Mouse (Mus musculus) embryonic facial prominence, embryonic 14.5 days (tissue): ENCODE data around the gene Igsf6. TPM values are rescaled to one million over a fixed set of nuclear protein-coding genes. Genes with fewer than 3 reads are reported as not detected.

ENCODE experiments used
- ATAC-seq: fragments of 200-750 bp; cut with Nextera tagmentation; 2 replicates; pipeline ENCODE4 v1.8.0; 2017; ENCODE audit warnings: low read depth, moderate number of reproducible peaks, moderate TSS enrichment
- DNase-seq: peaks from one replicate; pipeline ENCODE4 v3.0.0-alpha.2; 2015; ENCODE audit warnings: low spot score
- H3K27ac ChIP-seq: fragments of 300-500 bp; sonication (generic); replicated peaks from 2 replicates; pipeline ENCODE4 v1.5.1; 2014; ENCODE audit warnings: low read depth, mild to moderate bottlenecking, low read length, moderate library complexity
- H3K27me3 ChIP-seq: fragments of 300-500 bp; sonication (generic); replicated peaks from 2 replicates; pipeline ENCODE4 v1.6.1; 2014; ENCODE audit warnings: low read length; ENCODE audit not compliant: control insufficient read depth, insufficient read depth
- H3K36me3 ChIP-seq: fragments of 300-500 bp; sonication (generic); 2 replicates; pipeline ENCODE4 v1.6.1; 2014; ENCODE audit warnings: low read length, mixed read lengths; ENCODE audit not compliant: control insufficient read depth, insufficient read depth
- H3K4me1 ChIP-seq: fragments of 300-500 bp; sonication (generic); 2 replicates; pipeline ENCODE4 v1.6.1; 2014; ENCODE audit warnings: antibody characterized with exemption, low read length; ENCODE audit not compliant: control insufficient read depth, insufficient read depth
- H3K4me2 ChIP-seq: fragments of 300-500 bp; sonication (generic); 2 replicates; pipeline ENCODE4 v1.6.1; 2014; ENCODE audit warnings: low read depth, mild to moderate bottlenecking, low read length, moderate library complexity, mixed read lengths
- H3K4me3 ChIP-seq: fragments of 300-500 bp; sonication (generic); 2 replicates; pipeline ENCODE4 v1.5.1; 2014; ENCODE audit warnings: low read depth, mild to moderate bottlenecking, low read length
- H3K9ac ChIP-seq: fragments of 300-500 bp; sonication (generic); 2 replicates; pipeline ENCODE4 v1.6.1; 2014; ENCODE audit warnings: low read depth, mild to moderate bottlenecking, low read length, moderate library complexity, mixed read lengths
- H3K9me3 ChIP-seq: fragments of 300-500 bp; sonication (generic); 2 replicates; pipeline ENCODE4 v1.6.1; 2016; ENCODE audit warnings: low read length; ENCODE audit not compliant: control insufficient read depth
- WGBS: fragments of 180-500 bp; shearing (Covaris S2); extraction: QIAGEN DNeasy Blood & Tissue Kit; methylation state at CpG from one replicate; pipeline ENCODE4 v1.1.7; 2014; 5-methylcytosine and 5-hydroxymethylcytosine counted together
- polyA plus RNA-seq: library from polyadenylated mRNA; unstranded; fragments of >200 nt; fragmentation: Nextera tagmentation; extraction: Ambion mirVana; gene quantifications from 2 replicates; pipeline ENCODE4 v1.2.1, GENCODE M21; 2014

Gene Igsf6
- polyA plus RNA-seq, 1 experiment from 2014 or later: 2.6 TPM

DNA sequence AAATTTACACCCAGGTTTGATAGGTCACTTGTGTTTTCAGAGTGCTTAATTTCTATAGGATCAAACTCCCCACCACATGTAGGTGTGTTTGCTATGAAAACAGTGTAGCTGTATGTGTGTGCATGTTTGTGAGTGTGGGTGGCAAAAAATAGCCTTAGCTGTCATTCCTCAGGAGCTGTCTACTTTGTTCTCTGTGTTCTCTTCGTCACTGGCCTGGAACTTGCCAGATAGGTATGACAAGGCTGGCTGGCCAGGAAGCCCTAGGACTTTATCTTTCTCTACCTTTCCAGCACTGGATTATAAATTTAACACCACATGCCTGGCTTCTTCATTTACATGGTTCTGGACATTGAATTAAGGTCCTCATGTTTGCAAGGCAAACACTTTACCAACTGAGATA is 30.1 kb downstream of the Igsf6 start:
- ATAC-seq (no peak), DNase-seq (no peak)
- 94% methylated on average over 1 of the region's 1 CpGs for WGBS
- Histone ChIP-seq H3K9ac (no peak overlapping the region), H3K4me1 (peaks cover 20% of the 10 kb centered on the region; the same call in 1 of the 2 replicates), H3K4me2 (no peak overlapping the region), H3K36me3 (peaks cover 13% of the 10 kb centered on the region; the same call in 1 of the 2 replicates), H3K9me3 (no peaks in the 10 kb centered on the region), H3K27ac (no peak overlapping the region), H3K27me3 (no peaks in the 10 kb centered on the region), H3K4me3 (no peak overlapping the region)

DNA sequence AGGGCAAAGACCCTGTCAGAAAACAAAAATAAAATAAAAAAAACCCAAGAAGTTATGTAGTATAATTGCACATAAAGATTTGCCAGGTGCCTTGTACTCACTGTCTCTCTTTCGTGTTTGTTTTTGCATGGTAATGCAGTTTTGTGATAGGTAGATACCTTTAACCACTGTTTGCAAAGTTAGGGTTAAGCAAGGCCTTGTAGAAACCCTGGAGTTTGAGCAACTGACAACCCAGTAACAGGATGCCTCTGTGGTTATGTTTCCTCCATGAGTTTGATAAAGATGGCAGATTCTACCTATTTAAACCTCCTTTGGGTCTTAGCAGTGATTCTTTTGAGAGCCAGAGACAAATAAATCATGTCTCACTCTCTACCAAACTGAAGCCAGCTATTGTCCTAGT is 30.9 kb downstream of the Igsf6 start:
- no peaks in the 10 kb centered on the region for H3K27me3 ChIP-seq
- H3K4me3 ChIP-seq: no peak overlapping the region
- H3K27ac ChIP-seq: no peak overlapping the region
- no peak overlapping the region for H3K9ac ChIP-seq
- peaks cover 10% of the 10 kb centered on the region; the same call in 1 of the 2 replicates for H3K36me3 ChIP-seq
- H3K4me2 ChIP-seq: no peak overlapping the region
- no peaks in the 10 kb centered on the region for H3K9me3 ChIP-seq
- H3K4me1 ChIP-seq: peaks cover 20% of the 10 kb centered on the region; the same call in 1 of the 2 replicates
- 88% methylated on average over 1 of the region's 1 CpGs for WGBS
- no peak for ATAC-seq
- DNase-seq: no peak

DNA sequence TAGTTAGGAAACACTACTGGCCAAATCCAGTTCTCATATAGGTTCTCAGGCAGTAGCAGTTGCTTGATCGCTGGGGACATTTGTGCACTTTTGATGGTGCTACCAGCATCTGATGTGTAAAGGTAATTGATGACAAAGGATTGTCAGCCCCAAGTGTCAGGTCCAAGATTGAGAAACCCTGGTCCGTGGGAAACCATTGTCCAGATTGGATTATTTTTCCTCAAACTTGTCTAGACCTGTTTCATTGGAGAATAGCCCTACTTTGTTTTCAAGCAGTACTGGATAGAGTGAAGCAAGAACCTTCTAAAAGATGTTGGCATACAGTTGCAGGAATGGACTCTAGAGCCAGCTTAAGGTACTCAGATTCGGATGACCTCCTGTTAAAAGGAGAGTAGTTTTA is 31.4 kb downstream of the Igsf6 start:
- no peak for DNase-seq
- Histone ChIP-seq H3K36me3 (peaks cover 4% of the 10 kb centered on the region; the same call in 1 of the 2 replicates), H3K4me2 (no peak overlapping the region), H3K4me1 (peaks cover 20% of the 10 kb centered on the region; the same call in 1 of the 2 replicates), H3K4me3 (no peak overlapping the region), H3K9me3 (no peaks in the 10 kb centered on the region), H3K27ac (no peak overlapping the region), H3K9ac (no peak overlapping the region), H3K27me3 (no peaks in the 10 kb centered on the region)
- no peak for ATAC-seq
- 94% methylated on average over 3 of the region's 3 CpGs for WGBS

DNA sequence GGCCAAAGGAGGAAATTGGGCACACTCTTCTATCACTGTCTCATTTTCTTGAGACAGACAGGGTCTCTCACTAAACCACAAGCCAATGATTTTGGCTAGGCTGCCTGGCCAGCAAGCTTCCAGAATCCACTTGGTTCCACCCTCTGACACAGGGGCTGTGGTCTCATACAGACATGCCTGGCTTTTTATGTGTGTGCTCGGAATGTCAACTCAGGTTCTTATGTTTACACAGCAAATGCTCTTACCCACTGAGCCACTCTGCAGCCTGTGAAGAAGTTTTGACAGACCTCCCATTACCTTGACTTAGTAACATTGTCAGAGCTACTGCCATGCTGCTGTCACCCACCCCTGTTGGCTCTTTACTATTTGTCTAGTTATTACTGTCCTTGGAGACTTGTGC is 32.4 kb downstream of the Igsf6 start:
- Histone ChIP-seq H3K4me2 (no peak overlapping the region), H3K4me3 (no peak overlapping the region), H3K9me3 (no peaks in the 10 kb centered on the region), H3K4me1 (peaks cover 24% of the 10 kb centered on the region; the same call in 1 of the 2 replicates), H3K9ac (no peak overlapping the region), H3K27me3 (no peaks in the 10 kb centered on the region), H3K27ac (no peak overlapping the region), H3K36me3 (0 out of 2 replicates have a peak, but pooled peaks cover 3% of the 10 kb centered on the region)
- peak; percentile 19 for DNase-seq
- ATAC-seq: peak; percentile 47; the same call in 1 of the 2 replicates
- WGBS: 94% methylated on average over 1 of the region's 1 CpGs

DNA sequence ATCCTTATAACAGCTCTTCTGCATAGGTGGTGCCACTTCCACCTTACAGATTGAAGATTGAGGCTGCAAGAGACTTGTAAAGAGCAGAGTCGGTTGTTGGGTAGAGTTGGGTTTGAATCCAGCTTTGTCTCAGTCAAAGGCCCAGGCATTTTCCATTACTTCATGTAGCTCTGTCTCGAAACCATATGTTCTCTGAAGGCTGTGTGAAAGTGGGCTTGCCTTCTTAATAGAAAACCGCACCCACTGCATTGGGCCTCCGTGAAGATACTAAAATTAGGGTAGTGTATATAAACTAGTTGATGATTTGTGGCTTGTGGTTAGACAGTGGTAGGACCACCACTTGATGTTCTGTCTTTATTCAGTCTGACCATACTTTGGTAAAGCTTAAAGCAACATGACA is 33.8 kb downstream of the Igsf6 start:
- Histone ChIP-seq H3K4me2 (no peak overlapping the region), H3K4me3 (no peak overlapping the region), H3K4me1 (peaks cover 33% of the 10 kb centered on the region), H3K36me3 (0 out of 2 replicates have a peak, but pooled peaks cover 3% of the 10 kb centered on the region), H3K27ac (no peak overlapping the region), H3K9me3 (no peaks in the 10 kb centered on the region), H3K27me3 (no peaks in the 10 kb centered on the region), H3K9ac (no peak overlapping the region)
- 69% methylated on average over 4 of the region's 4 CpGs for whole genome bisulfite sequencing
- DNase-seq: peak; percentile 51
- no peak for ATAC-seq

DNA sequence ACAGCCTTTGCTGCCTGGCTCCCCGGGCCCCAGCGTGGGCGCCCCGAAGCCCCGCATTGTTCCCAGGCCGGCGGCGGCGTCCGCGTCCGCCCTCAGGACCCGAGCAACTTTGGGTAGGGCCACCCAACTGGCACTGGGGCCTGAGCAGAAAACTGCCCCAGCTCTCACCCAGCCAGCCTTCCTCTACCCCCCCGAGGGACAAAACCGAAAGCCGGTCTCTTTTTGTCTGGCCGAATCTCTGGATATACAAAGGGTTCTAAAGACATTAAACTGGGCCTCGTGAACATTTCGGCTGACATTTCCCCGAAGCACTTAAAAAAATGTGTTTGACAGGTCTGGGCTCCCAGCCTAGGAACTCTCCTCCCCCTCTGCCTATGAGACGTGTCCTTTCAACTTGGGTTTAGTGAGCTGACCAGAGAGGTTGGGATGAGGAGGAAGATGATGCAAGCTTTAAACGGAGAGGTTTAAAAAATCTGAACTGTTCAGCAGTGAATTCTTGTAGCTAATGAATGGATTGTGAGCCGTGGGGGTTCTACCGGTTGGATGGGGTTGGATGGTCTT is 39.1 kb downstream of the Igsf6 start:
- H3K4me3 ChIP-seq: peak overlapping the region; percentile 97
- no peaks in the 10 kb centered on the region for H3K9me3 ChIP-seq
- ATAC-seq (no peak; the same call in 1 of the 2 replicates), DNase-seq (peak; percentile 68)
- H3K4me1 ChIP-seq: peaks cover 20% of the 10 kb centered on the region
- no peaks in the 10 kb centered on the region for H3K36me3 ChIP-seq
- under 1% methylated on average over 13 of the region's 24 CpGs for WGBS
- H3K27ac ChIP-seq: peak overlapping the region; percentile 98
- peak overlapping the region; percentile 67 for H3K4me2 ChIP-seq
- H3K27me3 ChIP-seq: 0 out of 2 replicates have a peak, but pooled peaks cover 9% of the 10 kb centered on the region
- H3K9ac ChIP-seq: peak overlapping the region; percentile 99

DNA sequence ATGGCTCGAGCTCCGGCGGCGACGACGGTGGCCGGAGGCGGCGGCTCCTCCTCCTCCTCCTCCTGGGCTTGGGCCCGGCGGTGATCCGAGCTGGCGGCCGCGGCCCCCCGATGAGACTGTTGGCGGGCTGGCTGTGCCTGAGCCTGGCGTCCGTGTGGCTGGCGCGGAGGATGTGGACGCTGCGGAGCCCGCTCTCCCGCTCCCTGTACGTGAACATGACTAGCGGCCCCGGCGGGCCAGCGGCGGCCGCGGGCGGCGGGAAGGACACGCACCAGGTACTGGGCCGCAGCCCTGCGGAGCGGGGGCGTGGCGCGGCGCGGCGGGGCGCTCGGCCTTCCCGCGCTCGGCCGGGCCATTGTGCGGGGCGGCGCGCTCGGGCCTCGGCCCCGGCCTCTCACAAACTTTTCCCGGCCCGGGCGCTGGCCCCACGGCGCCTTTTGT is 39.7 kb downstream of the Igsf6 start:
- no CpG with 5 or more reads among the region's 63 CpGs for WGBS
- Histone ChIP-seq H3K4me1 (peaks cover 15% of the 10 kb centered on the region), H3K27me3 (0 out of 2 replicates have a peak, but pooled peaks cover 9% of the 10 kb centered on the region), H3K9ac (peak overlapping the region; percentile 99), H3K36me3 (no peaks in the 10 kb centered on the region), H3K4me2 (peak overlapping the region; percentile 67), H3K9me3 (no peaks in the 10 kb centered on the region), H3K27ac (peak overlapping the region; percentile 98), H3K4me3 (peak overlapping the region; percentile 97)
- ATAC-seq: peak; percentile 78
- peak; percentile 59 for DNase-seq

DNA sequence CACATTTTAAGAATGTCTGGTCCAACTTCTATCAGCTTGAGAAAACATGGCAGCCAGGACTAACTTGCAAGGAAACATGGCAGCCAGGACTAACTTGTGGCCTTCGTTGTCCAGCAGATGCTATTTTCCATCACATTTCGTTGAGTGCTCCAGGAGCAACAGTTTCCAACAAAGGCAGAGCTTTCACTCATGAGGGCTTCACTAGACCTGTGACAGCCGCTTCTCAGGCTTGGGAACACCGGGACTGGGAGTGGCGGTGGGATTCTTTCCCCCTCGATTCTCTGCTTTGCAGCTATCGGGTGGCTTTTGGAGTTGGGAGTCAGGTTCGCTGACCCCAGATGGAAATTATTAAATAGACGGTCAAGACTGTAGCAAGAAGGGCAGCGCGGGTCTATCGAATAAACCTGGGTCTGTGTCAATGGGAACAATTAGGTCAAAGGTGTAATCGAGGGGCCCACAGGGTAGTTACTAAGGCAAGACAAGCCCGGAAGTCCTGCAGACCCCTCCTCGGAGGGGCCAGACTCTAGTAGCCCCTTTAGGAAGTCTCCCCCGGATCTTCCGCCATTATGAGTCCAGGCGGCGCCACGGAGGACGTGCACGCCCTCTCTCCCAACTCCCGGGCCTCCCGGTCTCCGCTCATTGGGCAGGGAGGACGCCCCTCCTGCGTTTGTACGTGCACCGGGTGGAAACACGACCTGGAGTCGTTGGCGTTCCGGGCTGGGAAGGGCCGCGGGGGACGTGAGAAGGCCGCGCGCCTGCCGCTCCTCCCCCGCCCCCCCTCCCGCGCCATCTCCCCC is 40.3 kb downstream of the Igsf6 start, which contains the start of gene Mettl9:
Mettl9 (plus strand) TSS at position 590 of the 797 bp plus-strand sequence.
- peak within 1 kb of the TSS; percentile 83 for H3K4me2 ChIP-seq
- peak; percentile 98 for DNase-seq
- H3K27me3 ChIP-seq: 0 out of 2 replicates have a peak, but pooled peaks cover 9% of the 10 kb centered on the region
- H3K27ac ChIP-seq: peak within 1 kb of the TSS; percentile 98
- peaks cover 13% of the 10 kb centered on the region for H3K4me1 ChIP-seq
- peak within 1 kb of the TSS; percentile 97 for H3K4me3 ChIP-seq
- peak; percentile 99 for ATAC-seq
- 5% methylated on average over 17 of the region's 43 CpGs for WGBS
- H3K36me3 ChIP-seq: no peaks in the 10 kb centered on the region
- H3K9me3 ChIP-seq: no peaks in the 10 kb centered on the region
- peak within 1 kb of the TSS; percentile 99 for H3K9ac ChIP-seq
